In the genomic region with DNA sequence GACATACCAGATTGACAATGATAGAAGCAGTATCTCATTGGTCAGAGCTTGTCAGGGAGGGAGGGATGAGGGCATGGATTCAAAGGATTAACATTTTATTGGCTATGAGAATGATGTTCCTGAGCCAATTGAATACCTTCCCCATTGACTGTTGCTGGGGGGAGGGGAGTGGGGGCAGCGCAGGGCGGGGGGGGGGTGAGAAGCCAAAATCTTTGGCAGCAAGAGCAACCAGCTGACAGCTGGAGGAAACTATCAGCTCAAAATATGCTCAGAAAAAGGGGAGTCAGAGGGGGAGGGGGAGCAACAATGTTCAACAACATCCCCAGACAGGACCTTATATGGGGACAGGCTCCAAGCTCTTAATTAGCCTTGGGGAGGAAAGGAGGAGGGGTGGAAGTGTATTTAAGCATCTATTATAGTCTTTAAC, we compare ENCODE assay signal across 8 mouse cellular contexts. TPM values are rescaled to one million over a fixed set of nuclear protein-coding genes. Genes with fewer than 3 reads are reported as not detected.
A peak's percentile ranks its signal among the peaks of the same experiment; 100 is the strongest.
DNase-seq lines count a peak whose midpoint lies in the region; ATAC-seq and TF ChIP-seq lines count a peak whose summit lies in the region.
"Had no signal": no experiment of that assay in that cellular context is flagged by ENCODE, and none has a peak within 500 bp of the region (broad histone marks: within the 10 kb centered on the region; RNA-seq: fewer than 3 reads in every experiment).

No protein-coding gene starts in this region.

- 3% methylated on average over 2 of the region's 2 CpGs for WGBS in forebrain, postnatal 0 days
- WGBS in kidney, embryonic 16.5 days = 8% methylated on average over 2 of the region's 2 CpGs

- H3K36me3 ChIP-seq in forebrain, postnatal 0 days (ENCODE audit: insufficient read depth) = 0 out of 2 replicates have a peak, but pooled peaks cover 6% of the 10 kb centered on the region
- peaks cover 5% of the 10 kb centered on the region; the same call in 1 of the 2 replicates for H3K36me3 ChIP-seq in kidney, embryonic 16.5 days (ENCODE audit: insufficient read depth, low read length)

- H3K4me2 ChIP-seq in forebrain, postnatal 0 days (ENCODE audit: low read depth) = peak overlapping the region; percentile 50
- H3K4me2 ChIP-seq in kidney, embryonic 16.5 days (replicated peaks; ENCODE audit: low read depth, low read length) = peak overlapping the region; percentile 28

- TF ChIP-seq CTCF in forebrain, postnatal 0 days (IDR thresholded peaks at IDR 0.05; ENCODE audit: low read depth) = no peak

- no peak overlapping the region for H3K9ac ChIP-seq in forebrain, postnatal 0 days
- no peak overlapping the region for H3K9ac ChIP-seq in kidney, embryonic 16.5 days (replicated peaks; ENCODE audit: low read length)
- H3K9ac ChIP-seq: liver, embryonic 14.5 days had no signal

- peak; percentile 93 for ATAC-seq in forebrain, postnatal 0 days
- ATAC-seq in kidney, embryonic 16.5 days (ENCODE audit: low FRiP score, low TSS enrichment) = peak; percentile 89

- H3K27ac ChIP-seq in forebrain, postnatal 0 days (ENCODE audit: low read depth, low read length) = peak overlapping the region; percentile 91
- peak overlapping the region; percentile 94 for H3K27ac ChIP-seq in kidney, embryonic 16.5 days (ENCODE audit: low read length)
- H3K27ac ChIP-seq: liver, embryonic 14.5 days had no signal

- peaks cover 12% of the 10 kb centered on the region; the same call in 1 of the 2 replicates for H3K4me1 ChIP-seq in forebrain, postnatal 0 days (ENCODE audit: insufficient read depth)
- peaks cover 8% of the 10 kb centered on the region for H3K4me1 ChIP-seq in kidney, embryonic 16.5 days (ENCODE audit: insufficient read depth, low read length)

- DNase-seq in right cerebral cortex, postnatal 10 days (ENCODE audit: low spot score in 2 of 2) = peak; percentile 73 to 85
- no peak for DNase-seq in right cerebral cortex, postnatal 36 days (ENCODE audit: low spot score in 2 of 2)
- peak; percentile 83 for DNase-seq in forebrain, postnatal 0 days
- peak; percentile 62 to 65 for DNase-seq in lung, postnatal 4 days
- DNase-seq in thymus, postnatal 36 days = no peak
- DNase-seq in urinary bladder, adult 18-20 months (ENCODE audit: low spot score in 2 of 2) = no peak

- H3K4me3 ChIP-seq in forebrain, postnatal 0 days (ENCODE audit: low read depth, low read length) = peak overlapping the region; percentile 27; the same call in 1 of the 2 replicates
- no peak overlapping the region for H3K4me3 ChIP-seq in kidney, embryonic 16.5 days (ENCODE audit: low read length)

- H3K9me3 ChIP-seq in forebrain, postnatal 0 days (ENCODE audit: low read length) = no peaks in the 10 kb centered on the region
- H3K9me3 ChIP-seq in kidney, embryonic 16.5 days (ENCODE audit: low read length) = no peaks in the 10 kb centered on the region

- H3K27me3 ChIP-seq in forebrain, postnatal 0 days (ENCODE audit: insufficient read depth, low read length) = no peaks in the 10 kb centered on the region
- no peaks in the 10 kb centered on the region for H3K27me3 ChIP-seq in kidney, embryonic 16.5 days (ENCODE audit: insufficient read depth, low read length)

RNA-seq across cellular contexts. Expression of gene B4galt3, which starts 6.9 kb away (rescaled TPM):
- total RNA-seq in forebrain, postnatal 0 days (2014; rRNA removed) = 75.1 and 99.3 TPM in 2 replicates
- polyA plus RNA-seq in forebrain, postnatal 0 days (2015; fragmentation: Nextera tagmentation; extraction: Ambion mirVana) = 104 and 115 TPM in 2 replicates
- 92.2 and 99.1 TPM in 2 replicates for polyA plus RNA-seq in kidney, embryonic 16.5 days (2015; fragmentation: Nextera tagmentation; extraction: Ambion mirVana)

RNA-seq across cellular contexts. Expression of gene Ndufs2, which starts 12.0 kb away (rescaled TPM):
- 203 and 270 TPM in 2 replicates for total RNA-seq in forebrain, postnatal 0 days (2014; rRNA removed)
- polyA plus RNA-seq in forebrain, postnatal 0 days (2015; fragmentation: Nextera tagmentation; extraction: Ambion mirVana) = 219 and 243 TPM in 2 replicates
- polyA plus RNA-seq in kidney, embryonic 16.5 days (2015; fragmentation: Nextera tagmentation; extraction: Ambion mirVana) = 311 and 368 TPM in 2 replicates

RNA-seq across cellular contexts. Expression of gene Adamts4, which starts 13.0 kb away (rescaled TPM):
- 4.5 and 5.9 TPM in 2 replicates for total RNA-seq in forebrain, postnatal 0 days (2014; rRNA removed)
- 2.6 and 5.6 TPM in 2 replicates for polyA plus RNA-seq in forebrain, postnatal 0 days (2015; fragmentation: Nextera tagmentation; extraction: Ambion mirVana)
- polyA plus RNA-seq in kidney, embryonic 16.5 days (2015; fragmentation: Nextera tagmentation; extraction: Ambion mirVana) = 13.4 and 15.2 TPM in 2 replicates

RNA-seq across cellular contexts. Expression of gene Ppox, which starts 17.8 kb away (rescaled TPM):
- 26.6 and 30.6 TPM in 2 replicates for total RNA-seq in forebrain, postnatal 0 days (2014; rRNA removed)
- polyA plus RNA-seq in forebrain, postnatal 0 days (2015; fragmentation: Nextera tagmentation; extraction: Ambion mirVana) = 21.1 and 23.3 TPM in 2 replicates
- polyA plus RNA-seq in kidney, embryonic 16.5 days (2015; fragmentation: Nextera tagmentation; extraction: Ambion mirVana) = 69.2 and 77.2 TPM in 2 replicates

RNA-seq across cellular contexts. Expression of gene Usp21, which starts 24.6 kb away (rescaled TPM):
- 56.8 and 66.5 TPM in 2 replicates for total RNA-seq in forebrain, postnatal 0 days (2014; rRNA removed)
- 66.4 and 80.4 TPM in 2 replicates for polyA plus RNA-seq in forebrain, postnatal 0 days (2015; fragmentation: Nextera tagmentation; extraction: Ambion mirVana)
- polyA plus RNA-seq in kidney, embryonic 16.5 days (2015; fragmentation: Nextera tagmentation; extraction: Ambion mirVana) = 101 and 103 TPM in 2 replicates

Comparison
In these comparisons a context has a peak if more than half of its experiments do, and no peak if none do; other contexts are left out.
1. DNase-seq: peak in right cerebral cortex, postnatal 10 days (2 of 2), forebrain, postnatal 0 days (single experiment) and lung, postnatal 4 days (2 of 2); none in right cerebral cortex, postnatal 36 days (0 of 2), thymus, postnatal 36 days (0 of 2) and urinary bladder, adult 18-20 months (0 of 2).